Mouse (Mus musculus) cerebellum, adult 18-20 months (tissue): Measurements from ENCODE around the gene Prnp.

Experiments used
- DNase-seq, 2 experiments: peaks; one replicate each; pipeline ENCODE4 v3.0.0; 2021

The Prnp gene

GRCm38 (mm10) chr2:131907311-131907710 is 2.4 kb upstream of the Prnp start:
- DNase-seq = no peak

- DNase-seq = peak in 1 of 2 experiments; percentile 12
Observed at GRCm38 (mm10) chr2:131908351-131908861, 1.3 kb upstream of the Prnp start.

- peak; percentile 11 to 35 for DNase-seq
Observed at GRCm38 (mm10) chr2:131908906-131909305, 822 bp upstream of the Prnp start.

- peak in 1 of 2 experiments; percentile 29 for DNase-seq
Observed at GRCm38 (mm10) chr2:131910847-131911246, 1.1 kb downstream of the Prnp start.

GRCm38 (mm10) chr2:131911341-131911740 is 1.6 kb downstream of the Prnp start:
- DNase-seq = peak; percentile 72 to 82

GRCm38 (mm10) chr2:131912526-131913258 is 3.0 kb downstream of the Prnp start:
- peak; percentile 29 to 41 for DNase-seq

GRCm38 (mm10) chr2:131932275-131932902 is 22.7 kb downstream of the Prnp start:
- DNase-seq = no peak

- DNase-seq = no peak
Observed at GRCm38 (mm10) chr2:131933013-131933412, 23.3 kb downstream of the Prnp start.

GRCm38 (mm10) chr2:131933598-131933997 is 23.9 kb downstream of the Prnp start:
- peak; percentile 22 to 30 for DNase-seq

- no peak for DNase-seq
Observed at GRCm38 (mm10) chr2:131934243-131934642, 24.5 kb downstream of the Prnp start.

GRCm38 (mm10) chr2:131935390-131936105 is 25.8 kb downstream of the Prnp start:
- DNase-seq = peak; percentile 19 to 22

- no peak for DNase-seq
Observed at GRCm38 (mm10) chr2:131936410-131936809, 26.7 kb downstream of the Prnp start.

GRCm38 (mm10) chr2:131939404-131940111 is 29.8 kb downstream of the Prnp start:
- DNase-seq = peak; percentile 55 to 76

GRCm38 (mm10) chr2:131940506-131940905 is 30.8 kb downstream of the Prnp start:
- DNase-seq = no peak

GRCm38 (mm10) chr2:131941501-131941900 is 31.8 kb downstream of the Prnp start:
- DNase-seq = no peak

GRCm38 (mm10) chr2:131944370-131944769 is 34.6 kb downstream of the Prnp start:
- no peak for DNase-seq

GRCm38 (mm10) chr2:131945225-131945624 is 35.5 kb downstream of the Prnp start:
- DNase-seq = no peak

GRCm38 (mm10) chr2:131945765-131946164 is 36.0 kb downstream of the Prnp start:
- DNase-seq = no peak

- no peak for DNase-seq
Observed at GRCm38 (mm10) chr2:131946351-131946750, 36.6 kb downstream of the Prnp start.

- DNase-seq = no peak
Observed at GRCm38 (mm10) chr2:131948156-131948555, 38.4 kb downstream of the Prnp start.

GRCm38 (mm10) chr2:131948916-131949639 is 39.4 kb downstream of the Prnp start:
- DNase-seq = no peak
